Mouse (Mus musculus) neural tube, embryonic 12.5 days (tissue): ENCODE measurements at regions not wholly inside any gene's neighbourhood (a gene's known extent, or its start where the extent isn't known, plus 50 kb on each side); places are given as distances from the start of the nearest gene placed in this dataset.
"Not testable (repeated sequence)": the region's sequence is repeated elsewhere in the genome, so short reads cannot be mapped to it uniquely, and the experiment has no call there.

Experiments used
- ATAC-seq: fragments of 200-750 bp; cut with Nextera tagmentation; 2 replicates; pipeline ENCODE4 v1.8.0; 2017; ENCODE audit warnings: low read depth, mild to moderate bottlenecking, moderate TSS enrichment, moderate library complexity; ENCODE audit not compliant: low FRiP score
- H3K27ac ChIP-seq: fragments of 300-500 bp; sonication (generic); 2 replicates; pipeline ENCODE4 v1.5.1; 2016
- H3K27me3 ChIP-seq: fragments of 300-500 bp; sonication (generic); replicated peaks from 2 replicates; pipeline ENCODE4 v1.6.1; 2016; ENCODE audit warnings: mild to moderate bottlenecking
- H3K36me3 ChIP-seq: fragments of 300-500 bp; sonication (generic); 2 replicates; pipeline ENCODE4 v1.6.1; 2016; ENCODE audit warnings: mild to moderate bottlenecking
- H3K4me1 ChIP-seq: fragments of 300-500 bp; sonication (generic); 2 replicates; pipeline ENCODE4 v1.6.1; 2016
- H3K4me2 ChIP-seq: fragments of 300-500 bp; sonication (generic); replicated peaks from 2 replicates; pipeline ENCODE4 v1.6.1; 2016; ENCODE audit warnings: mild to moderate bottlenecking
- H3K4me3 ChIP-seq: fragments of 300-500 bp; sonication (generic); 2 replicates; pipeline ENCODE4 v1.5.1; 2016
- H3K9ac ChIP-seq: fragments of 300-500 bp; sonication (generic); 2 replicates; pipeline ENCODE4 v1.6.1; 2016; ENCODE audit warnings: mild to moderate bottlenecking
- H3K9me3 ChIP-seq: fragments of 300-500 bp; sonication (generic); 2 replicates; pipeline ENCODE4 v1.6.1; 2016; ENCODE audit warnings: mild to moderate bottlenecking
- WGBS: fragments of 180-500 bp; shearing (Covaris S2); methylation state at CpG from one replicate; pipeline ENCODE4 v1.1.7; 2016; 5-methylcytosine and 5-hydroxymethylcytosine counted together

DNA sequence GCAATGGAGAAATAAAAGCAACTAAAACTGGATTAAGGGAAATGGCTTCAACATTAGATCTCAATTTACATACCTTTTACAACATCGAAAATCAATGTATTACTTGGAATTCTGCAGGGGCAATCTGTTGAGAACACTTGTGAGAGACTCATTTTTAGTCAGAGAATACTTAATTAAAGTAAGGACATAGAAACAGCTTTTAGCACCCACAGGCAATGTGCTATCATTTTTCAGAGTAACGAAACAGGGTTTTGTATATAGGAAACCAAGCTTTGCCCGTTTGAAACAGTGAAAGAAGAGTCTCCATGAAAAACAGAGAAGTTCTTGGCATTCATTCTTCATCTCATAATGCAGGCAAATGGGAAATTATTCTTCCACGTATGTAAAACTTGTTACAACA lies 196.4 kb downstream of the Tdrd3 start:
- H3K36me3 ChIP-seq: no peaks in the 10 kb centered on the region

GRCm38 (mm10) chr14:87619368-87620035 lies 203.1 kb downstream of the Tdrd3 start:
- Histone ChIP-seq H3K4me3 (no peak overlapping the region), H3K9ac (no peak overlapping the region), H3K36me3 (no peaks in the 10 kb centered on the region), H3K4me2 (no peak overlapping the region), H3K27ac (no peak overlapping the region), H3K4me1 (no peaks in the 10 kb centered on the region), H3K27me3 (no peaks in the 10 kb centered on the region), H3K9me3 (no peaks in the 10 kb centered on the region)
- 64% methylated on average over 5 of the region's 5 CpGs for WGBS
- no peak for ATAC-seq

More for the DNA sequence above, 196.4 kb downstream of the Tdrd3 start:
- H3K4me1 ChIP-seq: no peaks in the 10 kb centered on the region
- H3K4me3 ChIP-seq: no peak overlapping the region
- no peak overlapping the region for H3K4me2 ChIP-seq
- no peak overlapping the region for H3K27ac ChIP-seq
- H3K27me3 ChIP-seq: no peaks in the 10 kb centered on the region
- WGBS: 91% methylated on average over 4 of the region's 4 CpGs
- H3K9me3 ChIP-seq: no peaks in the 10 kb centered on the region
- H3K9ac ChIP-seq: no peak overlapping the region
- ATAC-seq: no peak

DNA sequence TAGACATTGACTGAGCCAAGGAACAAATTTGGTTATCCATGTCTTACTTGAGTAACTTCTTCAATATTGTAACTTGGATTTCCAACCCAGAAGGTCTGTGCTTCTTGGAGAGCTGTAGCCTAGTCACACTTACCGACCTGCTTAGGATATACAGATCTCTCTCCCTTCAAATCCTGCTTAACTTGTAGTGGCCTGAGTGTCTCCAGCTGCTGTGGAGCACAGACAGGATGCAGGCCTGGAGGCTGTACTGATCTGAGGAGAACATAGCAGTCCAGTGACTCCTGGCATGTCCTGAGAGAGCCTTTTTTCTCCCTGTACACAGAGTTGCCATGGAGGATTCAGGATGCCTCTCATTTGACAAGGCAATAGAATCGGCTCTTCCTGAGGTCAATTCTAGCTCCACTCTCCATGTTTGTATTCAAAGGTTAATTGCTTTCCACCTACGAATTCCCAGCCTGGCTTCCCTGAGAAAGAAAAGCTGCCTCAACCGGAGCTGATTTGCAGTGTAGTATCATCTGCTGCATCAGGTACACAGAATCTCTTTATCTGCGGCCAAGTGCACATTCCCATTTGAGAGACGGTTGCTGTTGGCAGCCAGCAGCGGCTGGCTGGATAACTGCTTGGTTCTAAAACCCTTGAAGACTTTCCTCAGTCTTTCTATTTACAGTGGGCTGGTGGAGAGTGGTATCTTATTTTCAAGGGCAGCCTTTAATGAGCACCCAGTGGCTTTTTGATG lies 214.8 kb downstream of the Tdrd3 start:
- WGBS: 73% methylated on average over 7 of the region's 7 CpGs
- no peaks in the 10 kb centered on the region for H3K27me3 ChIP-seq
- no peak overlapping the region for H3K9ac ChIP-seq
- H3K9me3 ChIP-seq: no peaks in the 10 kb centered on the region
- ATAC-seq: no peak
- H3K4me1 ChIP-seq: no peaks in the 10 kb centered on the region
- H3K36me3 ChIP-seq: no peaks in the 10 kb centered on the region
- H3K27ac ChIP-seq: no peak overlapping the region
- no peak overlapping the region for H3K4me2 ChIP-seq
- H3K4me3 ChIP-seq: no peak overlapping the region

DNA sequence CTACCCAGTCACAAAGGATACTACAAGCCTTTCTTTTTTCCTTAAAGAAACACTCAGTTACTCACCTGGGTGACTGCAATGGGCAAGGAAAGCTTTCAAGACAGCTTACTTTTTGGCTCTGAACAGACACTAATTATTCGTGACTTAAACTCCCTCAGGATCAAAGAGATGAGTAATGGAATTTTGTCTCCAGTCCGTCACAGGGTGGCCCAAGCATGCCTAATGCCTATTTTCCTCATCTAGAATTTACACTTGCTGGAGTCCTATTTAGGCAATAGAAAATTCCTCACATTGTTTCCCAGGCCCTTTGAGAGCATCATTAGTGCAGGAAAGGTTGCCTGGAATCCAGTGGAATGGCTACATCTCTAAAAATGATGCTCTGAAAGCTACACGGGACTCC lies 218.2 kb downstream of the Tdrd3 start:
- 57% methylated on average over 3 of the region's 3 CpGs for WGBS
- Histone ChIP-seq H3K27ac (no peak overlapping the region), H3K9ac (no peak overlapping the region), H3K9me3 (no peaks in the 10 kb centered on the region), H3K27me3 (no peaks in the 10 kb centered on the region), H3K36me3 (no peaks in the 10 kb centered on the region), H3K4me3 (no peak overlapping the region), H3K4me1 (no peaks in the 10 kb centered on the region), H3K4me2 (no peak overlapping the region)
- no peak for ATAC-seq

- 86% methylated on average over 2 of the region's 2 CpGs for WGBS
- Histone ChIP-seq H3K4me3 (no peak overlapping the region), H3K9ac (no peak overlapping the region), H3K4me1 (no peaks in the 10 kb centered on the region), H3K9me3 (no peaks in the 10 kb centered on the region), H3K27ac (no peak overlapping the region), H3K4me2 (no peak overlapping the region), H3K36me3 (no peaks in the 10 kb centered on the region), H3K27me3 (no peaks in the 10 kb centered on the region)
- ATAC-seq: no peak
Observed at GRCm38 (mm10) chr14:87637131-87637530, 220.7 kb downstream of the Tdrd3 start.

DNA sequence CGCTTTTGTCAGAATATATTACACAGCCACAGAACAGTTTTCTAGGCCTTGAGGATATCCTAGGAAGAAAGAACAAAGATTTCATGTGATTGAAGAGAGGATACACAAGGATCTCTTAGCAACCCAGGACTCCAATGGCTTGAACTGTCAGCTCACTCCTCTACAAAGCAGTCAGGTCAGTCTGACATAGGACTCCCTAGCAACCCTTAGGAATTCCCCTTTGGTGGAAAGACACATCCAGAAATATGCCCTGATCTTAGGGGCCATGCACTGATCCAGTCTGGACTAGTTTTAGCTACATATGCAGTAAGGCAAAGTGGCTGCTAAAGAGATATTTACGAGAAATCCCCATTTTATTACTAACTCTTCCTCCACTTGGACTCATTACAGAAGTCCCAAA lies 251.5 kb downstream of the Tdrd3 start:
- no peak overlapping the region for H3K4me3 ChIP-seq
- ATAC-seq: 0 out of 2 replicates have a peak, but pooled peaks have one; percentile 41
- WGBS: 76% methylated on average over 2 of the region's 2 CpGs

GRCm38 (mm10) chr14:87669496-87669895 lies 253.1 kb downstream of the Tdrd3 start:
- Histone ChIP-seq H3K4me2 (no peak overlapping the region), H3K4me1 (no peaks in the 10 kb centered on the region), H3K9ac (no peak overlapping the region), H3K27me3 (no peaks in the 10 kb centered on the region), H3K4me3 (no peak overlapping the region), H3K9me3 (no peaks in the 10 kb centered on the region), H3K27ac (no peak overlapping the region), H3K36me3 (no peaks in the 10 kb centered on the region)
- WGBS: 91% methylated on average over 2 of the region's 2 CpGs
- no peak for ATAC-seq

More for the DNA sequence above, 251.5 kb downstream of the Tdrd3 start:
- Histone ChIP-seq H3K27ac (no peak overlapping the region), H3K27me3 (no peaks in the 10 kb centered on the region), H3K4me1 (no peaks in the 10 kb centered on the region), H3K9ac (no peak overlapping the region), H3K9me3 (no peaks in the 10 kb centered on the region), H3K4me2 (no peak overlapping the region), H3K36me3 (no peaks in the 10 kb centered on the region)

DNA sequence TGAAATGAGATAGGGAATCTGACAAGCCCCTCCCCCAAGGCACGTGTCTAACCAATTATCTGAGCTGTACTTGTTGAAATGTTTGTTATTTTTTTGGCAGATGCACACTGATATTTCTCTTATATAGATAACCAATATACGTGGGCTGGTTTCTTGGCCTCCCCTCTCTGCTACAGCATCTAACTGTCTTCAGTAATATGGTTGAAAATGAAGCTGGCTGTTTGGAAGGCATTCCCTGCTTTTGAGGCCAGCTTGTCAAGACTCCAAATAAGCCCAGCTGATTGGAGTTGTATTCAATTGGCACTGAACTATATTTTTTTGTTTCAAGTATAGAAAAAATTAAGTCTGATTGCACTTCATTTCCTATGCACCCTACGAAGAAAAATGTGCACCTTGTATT lies 264.3 kb downstream of the Tdrd3 start:
- no peaks in the 10 kb centered on the region for H3K4me1 ChIP-seq
- WGBS: 86% methylated on average over 3 of the region's 3 CpGs
- no peaks in the 10 kb centered on the region for H3K36me3 ChIP-seq
- no peaks in the 10 kb centered on the region for H3K27me3 ChIP-seq
- no peak overlapping the region for H3K9ac ChIP-seq
- ATAC-seq: no peak
- H3K4me2 ChIP-seq: no peak overlapping the region
- no peaks in the 10 kb centered on the region for H3K9me3 ChIP-seq
- H3K27ac ChIP-seq: no peak overlapping the region
- H3K4me3 ChIP-seq: no peak overlapping the region

DNA sequence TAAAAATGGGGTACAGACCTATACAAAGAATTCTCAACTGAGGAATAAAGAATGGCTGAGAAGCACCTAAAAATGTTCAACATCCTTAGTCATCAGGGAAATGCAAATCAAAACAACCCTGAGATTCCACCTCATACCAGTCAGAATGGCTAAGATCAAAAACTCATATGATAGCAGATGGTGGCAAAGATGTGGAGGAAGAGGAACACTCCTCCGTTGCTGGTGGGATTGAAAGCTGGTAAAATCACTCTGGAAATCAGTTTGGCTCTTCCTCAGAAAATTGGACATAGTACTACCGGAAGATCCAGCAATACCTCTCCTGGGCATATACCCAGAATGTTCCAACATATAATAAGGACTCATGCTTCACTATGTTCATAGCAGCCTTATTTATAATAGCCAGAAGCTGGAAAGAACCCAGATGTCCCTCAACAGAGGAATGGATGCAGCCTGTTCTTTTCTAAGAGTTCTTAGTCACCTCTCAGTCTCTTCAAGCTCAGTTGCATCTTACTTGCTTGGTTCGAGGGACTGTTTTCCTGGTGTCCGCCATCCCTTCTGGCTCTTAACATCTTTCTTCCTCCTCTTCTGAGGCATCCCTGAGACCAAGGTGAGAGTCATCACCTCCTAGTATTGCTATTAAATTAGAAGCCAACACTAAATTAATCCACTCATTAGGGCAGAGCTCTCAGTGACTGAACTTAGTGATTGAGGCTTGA lies 266.8 kb downstream of the Tdrd3 start:
- not testable (repeated sequence) for ATAC-seq, H3K4me1 ChIP-seq, H3K27ac ChIP-seq, H3K4me3 ChIP-seq, H3K4me2 ChIP-seq, H3K9me3 ChIP-seq, H3K9ac ChIP-seq, H3K36me3 ChIP-seq, H3K27me3 ChIP-seq
- WGBS: 88% methylated on average over 4 of the region's 4 CpGs

DNA sequence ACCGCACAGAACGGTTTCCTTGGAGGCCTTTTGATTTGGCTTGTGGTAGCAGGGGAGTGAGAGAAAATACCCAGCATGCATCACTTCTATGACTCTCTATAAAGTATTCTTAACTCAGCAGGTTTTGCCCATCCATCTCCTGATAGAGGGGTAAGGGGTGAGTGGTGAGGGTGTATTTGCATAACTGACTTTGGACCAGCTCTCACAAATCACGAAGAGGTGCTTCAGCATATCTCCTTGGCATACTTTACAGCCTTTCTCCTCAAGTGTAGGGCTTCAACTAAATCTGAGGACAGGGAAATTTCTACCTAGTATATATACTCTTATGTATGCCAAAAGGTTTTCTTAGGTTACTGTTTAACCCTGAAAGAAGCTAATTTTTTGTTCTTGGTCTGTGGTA lies 273.4 kb downstream of the Tdrd3 start:
- Histone ChIP-seq H3K36me3 (no peaks in the 10 kb centered on the region), H3K27ac (no peak overlapping the region), H3K27me3 (no peaks in the 10 kb centered on the region), H3K9me3 (no peaks in the 10 kb centered on the region), H3K9ac (no peak overlapping the region), H3K4me1 (no peaks in the 10 kb centered on the region), H3K4me2 (no peak overlapping the region), H3K4me3 (no peak overlapping the region)
- ATAC-seq: no peak
- WGBS: 94% methylated on average over 3 of the region's 3 CpGs

GRCm38 (mm10) chr14:87736456-87736855 lies 320.0 kb downstream of the Tdrd3 start:
- H3K27me3 ChIP-seq: no peaks in the 10 kb centered on the region
- ATAC-seq: no peak
- H3K27ac ChIP-seq: no peak overlapping the region
- no peak overlapping the region for H3K4me3 ChIP-seq
- H3K4me1 ChIP-seq: no peaks in the 10 kb centered on the region
- no peaks in the 10 kb centered on the region for H3K9me3 ChIP-seq
- 86% methylated on average over 1 of the region's 1 CpGs for WGBS
- no peak overlapping the region for H3K4me2 ChIP-seq
- H3K9ac ChIP-seq: no peak overlapping the region
- H3K36me3 ChIP-seq: no peaks in the 10 kb centered on the region

DNA sequence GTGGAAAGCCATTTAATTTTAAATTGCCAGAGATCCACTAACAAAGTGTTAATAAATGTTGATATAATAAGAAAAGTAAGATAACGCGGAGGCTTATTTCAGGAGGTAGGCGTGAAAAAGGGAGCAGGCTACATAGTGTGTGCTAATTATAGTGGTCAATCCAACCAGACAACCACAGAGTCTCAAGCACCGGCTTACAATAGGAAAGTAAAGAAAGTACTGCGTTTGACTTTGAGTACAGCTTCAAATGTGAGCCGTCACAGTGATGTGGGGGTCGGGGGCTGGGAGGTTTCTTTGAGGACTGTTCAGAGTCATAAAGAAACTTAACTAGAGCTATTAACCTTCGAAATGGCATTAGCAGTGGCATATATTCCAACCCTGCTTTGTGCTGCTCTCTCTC lies 329.1 kb downstream of the Tdrd3 start:
- H3K27me3 ChIP-seq: no peaks in the 10 kb centered on the region
- WGBS: 41% methylated on average over 8 of the region's 8 CpGs
- no peak overlapping the region for H3K27ac ChIP-seq
- H3K36me3 ChIP-seq: no peaks in the 10 kb centered on the region
- no peak overlapping the region for H3K4me3 ChIP-seq
- no peaks in the 10 kb centered on the region for H3K9me3 ChIP-seq
- no peak for ATAC-seq
- H3K4me2 ChIP-seq: no peak overlapping the region
- H3K4me1 ChIP-seq: no peaks in the 10 kb centered on the region
- no peak overlapping the region for H3K9ac ChIP-seq
